Mouse (Mus musculus) thymus, adult 2 months (tissue): Measurements from ENCODE around the gene Sec22a. TPM values are rescaled to one million over a fixed set of nuclear protein-coding genes. Genes with fewer than 3 reads are reported as not detected.

Experiments used
- DNase-seq: peaks from one replicate; pipeline ENCODE4 v3.0.0; 2021
- H3K27ac ChIP-seq: fragments of 200-500 bp; 2 replicates; pipeline ENCODE4 v1.5.1; 2012; ENCODE audit warnings: low read length, control low read depth; ENCODE audit not compliant: control insufficient read depth, insufficient read depth
- H3K27me3 ChIP-seq: fragments of 200-500 bp; 2 replicates; pipeline ENCODE4 v1.6.1; 2012; ENCODE audit warnings: mild to moderate bottlenecking, low read length, moderate library complexity, mixed read lengths; ENCODE audit not compliant: control insufficient read depth, insufficient read depth
- H3K36me3 ChIP-seq: fragments of 200-500 bp; 2 replicates; pipeline ENCODE4 v1.6.1; 2012; ENCODE audit warnings: mild to moderate bottlenecking, low read length, moderate library complexity; ENCODE audit not compliant: control insufficient read depth, insufficient read depth
- H3K4me1 ChIP-seq: fragments of 200-500 bp; replicated peaks from 2 replicates; pipeline ENCODE4 v1.6.1; 2012; ENCODE audit warnings: low read length; ENCODE audit not compliant: control insufficient read depth, insufficient read depth
- H3K4me3 ChIP-seq: fragments of 200-500 bp; 2 replicates; pipeline ENCODE4 v1.5.1; 2012; ENCODE audit warnings: mild to moderate bottlenecking, low read length, control low read depth, moderate library complexity; ENCODE audit not compliant: control insufficient read depth, insufficient read depth
- CTCF ChIP-seq: fragments of 200-500 bp; IDR thresholded peaks from 2 replicates; pipeline ENCODE4 v1.5.1; 2012; ENCODE audit warnings: mild to moderate bottlenecking, control low read depth, low read length, moderate library complexity, borderline replicate concordance; ENCODE audit not compliant: control insufficient read depth, poor library complexity, insufficient read depth; ENCODE audit errors: extremely low read depth
- POLR2A ChIP-seq: fragments of 200-500 bp; IDR thresholded peaks from 2 replicates; pipeline ENCODE4 v1.6.1; 2012; ENCODE audit warnings: mild to moderate bottlenecking, low read length, control low read depth, moderate library complexity; ENCODE audit not compliant: control insufficient read depth, poor library complexity, insufficient read depth; ENCODE audit errors: extremely low read depth
- WGBS: fragments of 180-500 bp; shearing (Covaris S2); methylation state at CpG from one replicate; pipeline ENCODE4 v1.1.7; 2018; 5-methylcytosine and 5-hydroxymethylcytosine counted together
- polyA plus RNA-seq: library from polyadenylated mRNA; depleted of rRNA; stranded (reverse); fragments of >200 nt; gene quantifications from 2 replicates; pipeline ENCODE4 v1.2.3, GENCODE M21; 2012; rRNA removed

Gene Sec22a
- polyA plus RNA-seq, 1 experiment, result 11.1 TPM

GRCm38 (mm10) chr16:35270945-35271344 is 92.8 kb downstream of the Sec22a start:
- Histone ChIP-seq H3K27ac (no peak overlapping the region), H3K36me3 (no peaks in the 10 kb centered on the region), H3K4me3 (no peak overlapping the region), H3K4me1 (no peaks in the 10 kb centered on the region), H3K27me3 (no peaks in the 10 kb centered on the region)
- WGBS, result 79% methylated on average over 6 of the region's 6 CpGs
- TF ChIP-seq CTCF (no peak), POLR2A (no peak)
- DNase-seq, result no peak

- no peak for TF ChIP-seq POLR2A
- TF ChIP-seq CTCF, result 0 out of 2 replicates have a peak, but pooled peaks have one; percentile 41
- Histone ChIP-seq H3K27ac (no peak overlapping the region), H3K4me1 (no peaks in the 10 kb centered on the region), H3K4me3 (no peak overlapping the region), H3K36me3 (no peaks in the 10 kb centered on the region), H3K27me3 (no peaks in the 10 kb centered on the region)
- 44% methylated on average over 10 of the region's 10 CpGs for WGBS
- DNase-seq, result peak; percentile 71
Observed at GRCm38 (mm10) chr16:35270353-35270934, 93.3 kb downstream of the Sec22a start.

Other genes starting within 250 kb of the Sec22a start
- gene Adcy5, start 209.0 kb downstream of the Sec22a start, polyA plus RNA-seq, result 4.8 and 6.8 TPM in 2 replicates
- 2.2 and 2.4 TPM in 2 replicates for gene Pdia5, start 127.0 kb upstream of the Sec22a start, polyA plus RNA-seq
- gene Sema5b, start 177.2 kb upstream of the Sec22a start, polyA plus RNA-seq, result 0.31 and 0.54 TPM in 2 replicates